Mouse (Mus musculus): ENCODE measurements around the gene Jazf1.

DNA sequence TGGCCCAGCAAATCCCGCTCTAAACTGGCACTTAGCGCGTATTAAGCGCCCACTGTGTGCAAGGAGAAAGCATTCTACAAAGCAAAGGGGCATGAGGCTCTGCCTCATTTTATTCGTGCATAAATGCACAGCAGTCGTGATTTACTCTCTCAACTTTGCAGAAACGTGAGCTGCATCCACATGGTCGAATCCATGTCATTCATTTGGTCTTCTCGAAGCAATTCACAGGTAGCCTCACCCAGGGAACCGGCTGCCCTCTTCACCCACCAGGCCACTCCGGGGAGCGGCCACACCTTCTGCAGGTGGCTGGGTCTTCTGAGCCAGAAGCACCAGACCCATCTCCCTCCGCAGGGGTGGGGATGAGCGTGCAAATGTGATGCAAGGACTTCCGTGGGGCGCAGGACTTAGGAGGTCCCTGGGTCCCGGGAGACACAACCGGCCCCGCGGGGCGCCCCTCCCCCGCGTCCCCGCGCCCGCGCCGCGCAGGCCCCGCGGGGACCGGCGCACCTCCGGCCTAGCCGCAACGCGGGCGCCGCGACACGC lies 914 bp downstream of the Jazf1 start:
- TF ChIP-seq EP300 (IDR thresholded peaks at IDR 0.05; ENCODE audit: low read depth) = no peak
- TF ChIP-seq CTCF (IDR thresholded peaks at IDR 0.05; ENCODE audit: low read depth) = no peak

Data from liver, embryonic 14.5 days (tissue).